Mouse (Mus musculus): ENCODE measurements around the gene Hcfc2. TPM values are rescaled to one million over a fixed set of nuclear protein-coding genes. Genes with fewer than 3 reads are reported as not detected.

Gene Hcfc2
- polyA plus RNA-seq, 1 experiment from 2014 or later = 25.5 TPM

GRCm38 (mm10) chr10:82746988-82747850, 51.3 kb downstream of the Hcfc2 start:
- Histone ChIP-seq H3K4me2 (replicated peaks; ENCODE audit: low read depth, low read length) (no peak overlapping the region), H3K4me1 (ENCODE audit: control insufficient read depth, insufficient read depth, low read length) (no peaks in the 10 kb centered on the region), H3K9ac (ENCODE audit: low read depth, low read length) (no peak overlapping the region), H3K27me3 (ENCODE audit: control insufficient read depth, insufficient read depth, low read length) (no peaks in the 10 kb centered on the region), H3K4me3 (ENCODE audit: low read length) (no peak overlapping the region), H3K27ac (ENCODE audit: low read depth, low read length) (no peak overlapping the region), H3K9me3 (ENCODE audit: control insufficient read depth, low read length) (no peaks in the 10 kb centered on the region), H3K36me3 (ENCODE audit: control insufficient read depth, insufficient read depth, low read length) (peaks cover 69% of the 10 kb centered on the region)
- ATAC-seq (ENCODE audit: low FRiP score, low TSS enrichment) = no peak
- WGBS = 89% methylated on average over 15 of the region's 15 CpGs

- 82% methylated on average over 6 of the region's 6 CpGs for WGBS
Observed at GRCm38 (mm10) chr10:82750778-82751177, 54.8 kb downstream of the Hcfc2 start.

GRCm38 (mm10) chr10:82752921-82753320, 57.0 kb downstream of the Hcfc2 start:
- no peak for ATAC-seq (ENCODE audit: low FRiP score, low TSS enrichment)
- H3K4me2 ChIP-seq (replicated peaks; ENCODE audit: low read depth, low read length) = no peak overlapping the region
- H3K4me1 ChIP-seq (ENCODE audit: control insufficient read depth, insufficient read depth, low read length) = no peaks in the 10 kb centered on the region
- 96% methylated on average over 3 of the region's 3 CpGs for WGBS
- peaks cover 94% of the 10 kb centered on the region for H3K36me3 ChIP-seq (ENCODE audit: control insufficient read depth, insufficient read depth, low read length)
- no peaks in the 10 kb centered on the region for H3K9me3 ChIP-seq (ENCODE audit: control insufficient read depth, low read length)
- H3K9ac ChIP-seq (ENCODE audit: low read depth, low read length) = no peak overlapping the region
- no peaks in the 10 kb centered on the region for H3K27me3 ChIP-seq (ENCODE audit: control insufficient read depth, insufficient read depth, low read length)
- no peak overlapping the region for H3K4me3 ChIP-seq (ENCODE audit: low read length)
- H3K27ac ChIP-seq (ENCODE audit: low read depth, low read length) = no peak overlapping the region

More at GRCm38 (mm10) chr10:82750778-82751177, 54.8 kb downstream of the Hcfc2 start:
- H3K9me3 ChIP-seq (ENCODE audit: control insufficient read depth, low read length) = no peaks in the 10 kb centered on the region
- no peak for ATAC-seq (ENCODE audit: low FRiP score, low TSS enrichment)
- H3K4me1 ChIP-seq (ENCODE audit: control insufficient read depth, insufficient read depth, low read length) = no peaks in the 10 kb centered on the region
- no peaks in the 10 kb centered on the region for H3K27me3 ChIP-seq (ENCODE audit: control insufficient read depth, insufficient read depth, low read length)
- peaks cover 91% of the 10 kb centered on the region for H3K36me3 ChIP-seq (ENCODE audit: control insufficient read depth, insufficient read depth, low read length)
- H3K9ac ChIP-seq (ENCODE audit: low read depth, low read length) = no peak overlapping the region
- no peak overlapping the region for H3K4me2 ChIP-seq (replicated peaks; ENCODE audit: low read depth, low read length)
- no peak overlapping the region for H3K27ac ChIP-seq (ENCODE audit: low read depth, low read length)
- H3K4me3 ChIP-seq (ENCODE audit: low read length) = no peak overlapping the region

GRCm38 (mm10) chr10:82754642-82755041, 58.7 kb downstream of the Hcfc2 start:
- H3K27ac ChIP-seq (ENCODE audit: low read depth, low read length) = no peak overlapping the region
- H3K4me1 ChIP-seq (ENCODE audit: control insufficient read depth, insufficient read depth, low read length) = no peaks in the 10 kb centered on the region
- 96% methylated on average over 1 of the region's 1 CpGs for WGBS
- H3K36me3 ChIP-seq (ENCODE audit: control insufficient read depth, insufficient read depth, low read length) = peaks cover 90% of the 10 kb centered on the region
- no peaks in the 10 kb centered on the region for H3K9me3 ChIP-seq (ENCODE audit: control insufficient read depth, low read length)
- no peak overlapping the region for H3K4me2 ChIP-seq (replicated peaks; ENCODE audit: low read depth, low read length)
- H3K9ac ChIP-seq (ENCODE audit: low read depth, low read length) = no peak overlapping the region
- ATAC-seq (ENCODE audit: low FRiP score, low TSS enrichment) = no peak
- no peak overlapping the region for H3K4me3 ChIP-seq (ENCODE audit: low read length)
- H3K27me3 ChIP-seq (ENCODE audit: control insufficient read depth, insufficient read depth, low read length) = no peaks in the 10 kb centered on the region

- no peaks in the 10 kb centered on the region for H3K27me3 ChIP-seq (ENCODE audit: control insufficient read depth, insufficient read depth, low read length)
- H3K4me3 ChIP-seq (ENCODE audit: low read length) = no peak overlapping the region
- H3K27ac ChIP-seq (ENCODE audit: low read depth, low read length) = no peak overlapping the region
- WGBS = 95% methylated on average over 11 of the region's 11 CpGs
- H3K9ac ChIP-seq (ENCODE audit: low read depth, low read length) = no peak overlapping the region
- peaks cover 90% of the 10 kb centered on the region for H3K36me3 ChIP-seq (ENCODE audit: control insufficient read depth, insufficient read depth, low read length)
- no peaks in the 10 kb centered on the region for H3K9me3 ChIP-seq (ENCODE audit: control insufficient read depth, low read length)
- no peak overlapping the region for H3K4me2 ChIP-seq (replicated peaks; ENCODE audit: low read depth, low read length)
- no peaks in the 10 kb centered on the region for H3K4me1 ChIP-seq (ENCODE audit: control insufficient read depth, insufficient read depth, low read length)
- ATAC-seq (ENCODE audit: low FRiP score, low TSS enrichment) = no peak
Observed at GRCm38 (mm10) chr10:82755213-82755890, 59.4 kb downstream of the Hcfc2 start.

GRCm38 (mm10) chr10:82756466-82756865, 60.5 kb downstream of the Hcfc2 start:
- Histone ChIP-seq H3K27me3 (ENCODE audit: control insufficient read depth, insufficient read depth, low read length) (no peaks in the 10 kb centered on the region), H3K4me2 (replicated peaks; ENCODE audit: low read depth, low read length) (no peak overlapping the region), H3K27ac (ENCODE audit: low read depth, low read length) (no peak overlapping the region), H3K9me3 (ENCODE audit: control insufficient read depth, low read length) (no peaks in the 10 kb centered on the region), H3K4me3 (ENCODE audit: low read length) (no peak overlapping the region), H3K9ac (ENCODE audit: low read depth, low read length) (no peak overlapping the region), H3K4me1 (ENCODE audit: control insufficient read depth, insufficient read depth, low read length) (peaks cover 8% of the 10 kb centered on the region; the same call in 1 of the 2 replicates), H3K36me3 (ENCODE audit: control insufficient read depth, insufficient read depth, low read length) (peaks cover 89% of the 10 kb centered on the region)
- no peak for ATAC-seq (ENCODE audit: low FRiP score, low TSS enrichment)
- WGBS = 89% methylated on average over 9 of the region's 9 CpGs

GRCm38 (mm10) chr10:82757341-82757740, 61.4 kb downstream of the Hcfc2 start:
- Histone ChIP-seq H3K27ac (ENCODE audit: low read depth, low read length) (no peak overlapping the region), H3K9me3 (ENCODE audit: control insufficient read depth, low read length) (no peaks in the 10 kb centered on the region), H3K36me3 (ENCODE audit: control insufficient read depth, insufficient read depth, low read length) (peaks cover 82% of the 10 kb centered on the region), H3K27me3 (ENCODE audit: control insufficient read depth, insufficient read depth, low read length) (no peaks in the 10 kb centered on the region), H3K4me1 (ENCODE audit: control insufficient read depth, insufficient read depth, low read length) (peaks cover 16% of the 10 kb centered on the region), H3K9ac (ENCODE audit: low read depth, low read length) (no peak overlapping the region), H3K4me2 (replicated peaks; ENCODE audit: low read depth, low read length) (no peak overlapping the region), H3K4me3 (ENCODE audit: low read length) (no peak overlapping the region)
- no peak for ATAC-seq (ENCODE audit: low FRiP score, low TSS enrichment)
- WGBS = 63% methylated on average over 9 of the region's 9 CpGs

- peaks cover 20% of the 10 kb centered on the region for H3K4me1 ChIP-seq (ENCODE audit: control insufficient read depth, insufficient read depth, low read length)
- ATAC-seq (ENCODE audit: low FRiP score, low TSS enrichment) = no peak
- H3K4me2 ChIP-seq (replicated peaks; ENCODE audit: low read depth, low read length) = no peak overlapping the region
- no peaks in the 10 kb centered on the region for H3K9me3 ChIP-seq (ENCODE audit: control insufficient read depth, low read length)
- WGBS = 78% methylated on average over 6 of the region's 6 CpGs
- no peaks in the 10 kb centered on the region for H3K27me3 ChIP-seq (ENCODE audit: control insufficient read depth, insufficient read depth, low read length)
- peaks cover 72% of the 10 kb centered on the region for H3K36me3 ChIP-seq (ENCODE audit: control insufficient read depth, insufficient read depth, low read length)
- no peak overlapping the region for H3K4me3 ChIP-seq (ENCODE audit: low read length)
- H3K9ac ChIP-seq (ENCODE audit: low read depth, low read length) = no peak overlapping the region
- H3K27ac ChIP-seq (ENCODE audit: low read depth, low read length) = no peak overlapping the region
Observed at GRCm38 (mm10) chr10:82758368-82758767, 62.4 kb downstream of the Hcfc2 start.

GRCm38 (mm10) chr10:82758878-82759277, 62.9 kb downstream of the Hcfc2 start:
- Histone ChIP-seq H3K9ac (ENCODE audit: low read depth, low read length) (no peak overlapping the region), H3K27me3 (ENCODE audit: control insufficient read depth, insufficient read depth, low read length) (no peaks in the 10 kb centered on the region), H3K4me2 (replicated peaks; ENCODE audit: low read depth, low read length) (no peak overlapping the region), H3K4me1 (ENCODE audit: control insufficient read depth, insufficient read depth, low read length) (peaks cover 20% of the 10 kb centered on the region), H3K36me3 (ENCODE audit: control insufficient read depth, insufficient read depth, low read length) (peaks cover 67% of the 10 kb centered on the region), H3K27ac (ENCODE audit: low read depth, low read length) (no peak overlapping the region), H3K9me3 (ENCODE audit: control insufficient read depth, low read length) (no peaks in the 10 kb centered on the region), H3K4me3 (ENCODE audit: low read length) (no peak overlapping the region)
- ATAC-seq (ENCODE audit: low FRiP score, low TSS enrichment) = no peak
- WGBS = 94% methylated on average over 3 of the region's 3 CpGs

Measured in kidney, embryonic 14.5 days (tissue).